Mouse (Mus musculus) embryonic facial prominence, embryonic 10.5 days (tissue): ENCODE data around the gene Tnfrsf13c. TPM values are rescaled to one million over a fixed set of nuclear protein-coding genes. Genes with fewer than 3 reads are reported as not detected.

Experiments used
- DNase-seq: peaks from one replicate; pipeline ENCODE4 v3.0.0-alpha.2; 2017; ENCODE audit warnings: low spot score
- H3K27ac ChIP-seq: fragments of 300-500 bp; sonication (generic); replicated peaks from 2 replicates; pipeline ENCODE4 v1.5.1; 2016; ENCODE audit warnings: mild to moderate bottlenecking
- H3K27me3 ChIP-seq: fragments of 300-500 bp; sonication (generic); replicated peaks from 2 replicates; pipeline ENCODE4 v1.6.1; 2016; ENCODE audit warnings: low read depth, mild to moderate bottlenecking; ENCODE audit not compliant: poor library complexity, severe bottlenecking
- H3K36me3 ChIP-seq: fragments of 300-500 bp; sonication (generic); replicated peaks from 2 replicates; pipeline ENCODE4 v1.6.1; 2016; ENCODE audit warnings: mild to moderate bottlenecking, moderate library complexity
- H3K4me1 ChIP-seq: fragments of 300-500 bp; sonication (generic); 2 replicates; pipeline ENCODE4 v1.6.1; 2016
- H3K4me3 ChIP-seq: fragments of 300-500 bp; sonication (generic); 2 replicates; pipeline ENCODE4 v1.5.1; 2016; ENCODE audit warnings: mild to moderate bottlenecking, moderate library complexity
- H3K9me3 ChIP-seq: fragments of 300-500 bp; sonication (generic); 2 replicates; pipeline ENCODE4 v1.6.1; 2016; ENCODE audit warnings: mild to moderate bottlenecking
- WGBS: fragments of 180-500 bp; shearing (Covaris S2); methylation state at CpG from one replicate; pipeline ENCODE4 v1.1.7; 2016; 5-methylcytosine and 5-hydroxymethylcytosine counted together
- polyA plus RNA-seq: library from polyadenylated mRNA; unstranded; fragments of >200 nt; fragmentation: Nextera tagmentation; extraction: Ambion mirVana; gene quantifications from 2 replicates; pipeline ENCODE4 v1.2.1, GENCODE M21; 2016

Gene Tnfrsf13c
- polyA plus RNA-seq, 1 experiment from 2014 or later, result 0.75 TPM

DNA sequence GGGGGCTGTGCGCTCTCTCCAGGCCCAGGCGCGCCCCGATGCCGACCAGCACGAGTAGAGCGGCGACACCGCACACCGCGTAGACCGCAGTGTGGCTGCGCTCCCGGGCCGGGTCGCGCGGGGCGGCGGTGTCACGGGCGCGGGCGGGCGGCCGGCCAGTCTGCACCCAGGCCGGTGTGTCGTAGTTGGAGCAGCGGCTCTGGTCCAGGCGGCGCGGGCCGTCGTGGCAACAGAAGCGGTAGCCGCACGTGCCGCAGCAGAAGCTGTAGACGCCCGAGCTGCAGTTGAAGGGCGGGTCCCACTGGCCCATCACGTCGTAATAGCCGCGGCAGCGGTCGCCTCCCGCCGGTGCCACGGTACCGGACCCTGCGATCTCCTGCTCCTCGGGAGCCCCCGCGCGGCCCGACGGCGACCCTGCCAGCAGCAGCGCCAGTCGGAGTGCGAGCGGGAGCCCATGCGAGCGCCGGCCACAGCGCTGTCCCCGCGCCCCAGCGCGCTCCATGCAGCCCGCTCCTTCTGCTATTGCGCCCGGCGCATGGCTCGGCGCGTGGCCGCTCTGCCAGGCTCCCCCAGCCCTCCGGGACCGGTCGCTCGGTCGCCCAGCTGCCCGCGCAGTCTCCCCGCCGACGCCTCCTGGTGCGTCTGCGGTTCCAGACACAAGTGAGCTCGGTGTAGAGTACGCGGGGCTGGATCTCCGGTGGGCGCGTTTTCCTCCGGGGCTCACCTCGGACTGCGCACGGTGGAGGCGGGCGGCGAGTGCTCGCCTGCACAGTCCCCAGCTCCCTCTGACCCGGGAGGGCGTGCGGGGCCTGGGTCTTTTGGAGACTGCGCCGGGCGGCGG lies 12.0 kb downstream of the Tnfrsf13c start:
- peak; percentile 67 for DNase-seq
- peaks cover 62% of the 10 kb centered on the region for H3K4me1 ChIP-seq
- H3K36me3 ChIP-seq, result peaks cover 3% of the 10 kb centered on the region; the same call in 1 of the 2 replicates
- under 1% methylated on average over 112 of the region's 112 CpGs for WGBS
- H3K27ac ChIP-seq, result peak overlapping the region; percentile 55; the same call in 1 of the 2 replicates
- H3K27me3 ChIP-seq, result peaks cover 100% of the 10 kb centered on the region
- peak overlapping the region; percentile 61 for H3K4me3 ChIP-seq
- no peaks in the 10 kb centered on the region for H3K9me3 ChIP-seq

DNA sequence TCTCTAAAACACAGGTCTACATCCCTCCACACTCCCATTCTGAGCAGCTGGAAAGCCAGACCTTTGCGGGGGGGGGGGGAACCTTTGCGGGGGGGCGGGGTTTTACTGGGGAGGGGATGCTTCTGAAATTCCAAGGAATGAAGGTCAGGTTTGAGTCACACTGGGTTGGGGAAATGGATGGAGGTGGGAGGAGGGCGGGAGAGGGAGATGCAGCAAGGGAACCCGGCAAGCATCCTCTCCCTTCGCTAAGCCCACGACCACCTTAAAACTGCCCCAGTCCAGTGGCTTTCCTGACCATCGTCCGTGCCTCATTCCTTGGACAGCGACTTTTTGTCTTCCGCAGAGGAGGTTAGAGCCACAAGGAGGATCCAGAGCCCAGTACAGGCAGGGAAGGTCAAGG lies 12.9 kb downstream of the Tnfrsf13c start:
- peaks cover 100% of the 10 kb centered on the region for H3K27me3 ChIP-seq
- 1% methylated on average over 11 of the region's 11 CpGs for WGBS
- H3K36me3 ChIP-seq, result peaks cover 11% of the 10 kb centered on the region
- peaks cover 62% of the 10 kb centered on the region for H3K4me1 ChIP-seq
- H3K27ac ChIP-seq, result no peak overlapping the region
- peak overlapping the region; percentile 61 for H3K4me3 ChIP-seq
- H3K9me3 ChIP-seq, result no peaks in the 10 kb centered on the region
- DNase-seq, result no peak

DNA sequence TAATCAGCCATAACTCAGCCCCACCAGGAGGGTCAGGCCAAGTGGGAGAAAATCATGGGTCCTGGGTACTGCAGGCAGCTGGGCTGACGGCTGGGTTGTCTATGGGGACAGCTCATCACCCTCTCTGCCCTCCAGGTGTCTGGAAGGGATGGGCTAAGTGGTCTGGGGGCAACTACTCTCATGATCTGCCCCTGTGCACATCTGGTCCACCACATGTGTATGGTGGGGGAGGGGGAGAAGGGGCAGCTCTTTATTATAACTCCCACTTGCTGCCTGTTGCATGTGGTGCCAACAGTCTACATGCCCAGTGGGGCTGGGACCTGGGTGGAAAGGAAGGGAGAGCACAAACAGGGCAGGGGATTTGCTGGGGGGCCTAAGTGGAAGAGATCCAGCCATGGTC lies 13.4 kb downstream of the Tnfrsf13c start:
- H3K27me3 ChIP-seq, result peaks cover 100% of the 10 kb centered on the region
- peaks cover 61% of the 10 kb centered on the region for H3K4me1 ChIP-seq
- H3K36me3 ChIP-seq, result peaks cover 15% of the 10 kb centered on the region
- 0 out of 2 replicates have a peak overlapping the region, but pooled peaks have one; percentile 61 for H3K4me3 ChIP-seq
- H3K27ac ChIP-seq, result no peak overlapping the region
- no peaks in the 10 kb centered on the region for H3K9me3 ChIP-seq
- WGBS, result 47% methylated on average over 1 of the region's 1 CpGs
- DNase-seq, result no peak

DNA sequence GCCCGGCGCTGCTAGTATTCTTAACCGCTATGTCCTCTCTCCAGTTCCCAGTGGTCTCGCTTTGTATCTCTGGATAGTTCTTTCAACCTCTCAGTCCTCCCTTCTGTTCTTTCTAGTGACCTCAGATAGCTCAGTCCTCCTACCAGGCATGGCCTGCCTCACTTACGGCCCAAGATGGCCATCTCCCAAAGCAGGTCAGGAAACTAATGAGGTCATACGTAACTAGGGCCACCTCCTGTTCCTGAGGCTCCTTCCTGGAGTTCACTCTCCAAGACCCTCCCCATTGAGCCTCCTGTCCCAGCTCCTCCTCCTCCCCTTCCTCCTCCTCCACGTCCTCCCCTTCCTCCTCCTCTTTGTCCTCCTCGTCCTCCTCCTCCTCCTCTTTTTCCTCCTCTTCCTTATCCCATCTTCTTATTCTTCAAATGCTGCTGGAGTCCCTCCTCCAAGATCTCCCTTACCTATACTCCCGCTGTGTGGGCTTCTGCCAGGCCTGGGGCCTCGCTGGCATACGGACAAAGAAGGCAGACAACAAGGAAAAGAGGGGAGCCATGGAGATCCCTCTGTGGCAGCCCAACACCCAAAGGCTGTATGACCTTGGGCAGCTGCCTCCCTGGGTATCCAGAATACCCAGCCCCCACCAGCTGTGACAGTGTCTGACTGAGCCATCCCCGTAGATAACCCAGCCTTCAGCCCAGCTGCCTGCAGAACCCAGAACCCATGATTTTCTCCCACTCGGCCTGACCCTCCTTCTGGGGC lies 14.7 kb downstream of the Tnfrsf13c start:
- peaks cover 55% of the 10 kb centered on the region for H3K4me1 ChIP-seq
- 79% methylated on average over 13 of the region's 13 CpGs for WGBS
- DNase-seq, result no peak

DNA sequence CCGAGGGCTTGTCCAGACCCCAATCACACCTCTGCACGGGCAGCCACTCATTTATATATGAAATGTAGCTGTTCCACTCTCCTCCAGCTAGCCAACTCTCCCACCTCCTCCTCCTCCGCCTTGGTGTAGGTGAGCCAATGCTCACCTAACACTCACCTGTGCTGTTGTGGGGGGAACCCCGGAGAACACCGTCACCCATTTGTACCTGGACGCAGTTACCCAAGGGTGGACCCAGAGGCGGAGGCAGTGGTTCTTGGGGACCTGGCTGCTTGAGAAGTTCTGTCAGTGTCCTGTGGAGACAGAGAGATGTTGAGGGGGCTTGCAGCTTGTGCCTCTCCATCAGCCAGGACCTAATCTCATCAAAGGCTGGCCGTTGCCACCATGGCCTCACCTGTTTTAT lies 15.9 kb downstream of the Tnfrsf13c start:
- peaks cover 61% of the 10 kb centered on the region for H3K4me1 ChIP-seq
- WGBS, result 81% methylated on average over 8 of the region's 8 CpGs
- H3K9me3 ChIP-seq, result no peaks in the 10 kb centered on the region
- DNase-seq, result no peak
- H3K27ac ChIP-seq, result no peak overlapping the region
- H3K27me3 ChIP-seq, result peaks cover 88% of the 10 kb centered on the region
- H3K36me3 ChIP-seq, result peaks cover 40% of the 10 kb centered on the region
- H3K4me3 ChIP-seq, result no peak overlapping the region

More for the DNA sequence above, 14.7 kb downstream of the Tnfrsf13c start:
- no peak overlapping the region for H3K4me3 ChIP-seq
- peaks cover 100% of the 10 kb centered on the region for H3K27me3 ChIP-seq
- H3K27ac ChIP-seq, result no peak overlapping the region
- no peaks in the 10 kb centered on the region for H3K9me3 ChIP-seq
- peaks cover 29% of the 10 kb centered on the region for H3K36me3 ChIP-seq

DNA sequence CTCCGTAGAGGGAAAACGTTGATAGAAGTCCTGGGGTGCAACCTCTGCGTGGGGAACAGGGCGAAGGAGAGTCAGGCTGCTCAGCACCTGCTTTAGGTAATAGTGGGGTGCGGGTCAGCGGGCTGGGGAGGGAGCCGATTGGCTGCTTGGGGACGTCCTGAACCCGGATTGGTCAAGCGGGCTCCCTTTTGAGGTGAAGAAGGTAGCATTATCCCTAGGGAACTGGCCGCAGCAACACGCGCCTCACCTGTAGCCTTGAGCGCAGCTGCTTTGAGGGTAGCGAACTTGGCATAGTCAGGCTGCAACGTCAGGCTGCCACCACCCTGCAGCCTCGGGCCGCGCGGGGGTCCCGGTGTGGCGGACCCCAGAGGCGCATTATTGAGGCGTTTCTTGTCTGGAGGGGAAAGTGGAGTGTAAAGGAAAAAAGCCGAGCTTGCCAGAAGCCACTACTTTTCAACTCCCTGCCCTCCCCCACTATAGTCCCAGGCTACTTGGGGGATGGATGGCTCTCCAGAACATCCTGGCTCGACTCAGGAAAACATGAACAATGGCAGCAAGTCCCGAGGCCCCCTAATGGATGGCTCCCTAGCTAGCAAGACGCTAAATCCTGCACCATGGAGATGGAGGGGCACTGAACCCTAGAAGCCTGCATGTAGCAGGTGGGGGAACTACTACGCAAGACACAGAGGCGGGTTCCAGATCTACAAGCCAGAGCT lies 16.5 kb downstream of the Tnfrsf13c start:
- Histone ChIP-seq H3K4me1 (peaks cover 54% of the 10 kb centered on the region), H3K9me3 (no peaks in the 10 kb centered on the region), H3K27me3 (peaks cover 82% of the 10 kb centered on the region), H3K4me3 (peak overlapping the region; percentile 33), H3K27ac (no peak overlapping the region), H3K36me3 (peaks cover 47% of the 10 kb centered on the region)
- no peak for DNase-seq
- WGBS, result 11% methylated on average over 30 of the region's 30 CpGs

DNA sequence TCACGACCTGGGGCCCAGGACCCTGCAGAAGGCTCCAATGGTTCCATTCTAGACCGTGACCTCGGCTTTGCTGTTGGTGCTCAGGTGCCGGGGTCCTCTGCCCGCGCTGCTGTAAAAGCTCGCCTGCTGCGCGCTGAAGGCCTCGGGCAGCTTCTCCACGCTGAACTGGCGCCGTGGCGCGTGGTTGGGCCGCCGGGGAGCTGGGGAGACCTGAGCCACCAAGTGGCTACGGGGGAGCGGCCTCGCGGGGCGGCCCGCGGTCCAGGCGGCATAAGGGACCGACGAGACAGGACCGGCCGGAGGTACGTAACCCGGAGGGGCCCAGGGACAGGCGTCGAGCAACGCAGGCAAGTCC lies 17.1 kb downstream of the Tnfrsf13c start:
- peaks cover 49% of the 10 kb centered on the region for H3K4me1 ChIP-seq

DNA sequence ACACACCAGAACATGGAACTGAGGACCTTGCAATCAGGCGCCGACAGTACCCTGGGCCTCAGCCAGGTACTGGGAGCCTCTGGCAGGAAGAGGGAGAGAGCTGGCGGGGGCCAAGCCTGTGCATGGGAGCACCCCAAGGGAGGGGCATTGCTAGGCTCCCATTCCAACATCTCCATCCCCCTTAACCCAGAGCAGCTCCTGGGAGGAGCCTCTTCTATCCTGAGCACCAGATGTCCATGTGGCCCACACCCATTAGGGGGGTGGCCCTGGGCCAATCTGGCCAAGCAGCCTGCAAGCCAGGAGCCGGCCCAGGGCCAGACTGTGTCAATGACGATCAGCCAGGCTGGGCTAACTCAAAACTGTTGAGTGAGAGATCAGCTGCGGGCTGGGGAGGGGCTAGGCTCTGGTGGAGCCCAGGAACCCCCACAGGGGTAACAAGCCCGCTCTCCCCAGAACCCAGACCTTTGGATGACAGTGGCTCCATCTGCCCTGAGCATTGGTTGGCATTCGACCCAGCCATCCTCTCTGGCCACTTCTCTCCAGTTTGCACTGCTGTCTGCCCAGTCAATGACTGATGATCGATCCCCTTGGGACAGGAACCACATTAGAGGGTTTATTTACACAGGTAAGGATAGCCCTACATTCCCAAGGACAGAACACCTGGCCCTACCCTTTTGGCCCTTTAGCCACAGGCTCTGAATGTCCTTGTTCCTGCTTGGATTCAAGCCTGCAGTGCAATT lies 17.6 kb downstream of the Tnfrsf13c start:
- Histone ChIP-seq H3K36me3 (peaks cover 58% of the 10 kb centered on the region), H3K27ac (no peak overlapping the region), H3K4me3 (no peak overlapping the region), H3K9me3 (no peaks in the 10 kb centered on the region), H3K27me3 (peaks cover 71% of the 10 kb centered on the region), H3K4me1 (peaks cover 43% of the 10 kb centered on the region)
- 58% methylated on average over 9 of the region's 9 CpGs for WGBS
- no peak for DNase-seq

More for the DNA sequence above, 17.1 kb downstream of the Tnfrsf13c start:
- H3K4me3 ChIP-seq, result peak overlapping the region; percentile 33
- H3K9me3 ChIP-seq, result no peaks in the 10 kb centered on the region
- no peak for DNase-seq
- no peak overlapping the region for H3K27ac ChIP-seq
- peaks cover 76% of the 10 kb centered on the region for H3K27me3 ChIP-seq
- peaks cover 53% of the 10 kb centered on the region for H3K36me3 ChIP-seq
- WGBS, result 8% methylated on average over 34 of the region's 34 CpGs

DNA sequence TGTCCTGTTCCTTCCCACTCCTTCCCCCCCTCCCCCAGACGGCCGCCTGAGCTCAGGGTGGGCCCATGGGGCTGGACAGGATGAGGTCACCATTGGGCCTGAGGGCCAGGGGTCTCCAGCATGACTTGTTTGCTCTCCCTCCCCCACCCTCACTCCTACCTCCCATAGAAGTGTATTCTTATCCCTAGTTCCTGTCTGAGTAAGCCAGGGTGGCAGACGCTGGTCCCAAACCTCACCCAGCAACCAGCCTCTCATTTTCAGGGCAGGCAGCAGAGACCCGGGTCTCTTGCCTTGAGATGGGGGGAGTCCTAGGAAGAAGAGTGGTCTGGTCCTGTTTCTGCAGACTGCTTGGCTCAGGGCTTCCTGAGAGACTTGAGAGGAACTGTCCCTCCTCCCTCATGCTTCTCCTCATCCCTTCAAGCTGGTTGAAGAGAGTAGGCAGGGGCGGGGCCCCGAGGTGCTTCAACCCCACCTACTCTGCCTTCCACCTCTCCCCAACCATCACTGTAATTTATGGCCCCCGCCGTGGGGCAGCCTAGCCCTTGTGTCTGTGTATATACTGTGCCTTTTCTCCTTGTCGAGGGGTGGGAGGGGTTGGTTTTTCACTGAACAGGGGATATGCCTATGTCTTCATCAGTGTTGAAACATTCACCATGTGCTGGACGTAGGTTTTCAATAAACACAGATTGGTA lies 19.3 kb downstream of the Tnfrsf13c start:
- peaks cover 31% of the 10 kb centered on the region for H3K4me1 ChIP-seq
- 54% methylated on average over 10 of the region's 10 CpGs for WGBS
- H3K27ac ChIP-seq, result 0 out of 2 replicates have a peak overlapping the region, but pooled peaks have one; percentile 1
- peaks cover 53% of the 10 kb centered on the region for H3K27me3 ChIP-seq
- H3K9me3 ChIP-seq, result no peaks in the 10 kb centered on the region
- H3K36me3 ChIP-seq, result peaks cover 75% of the 10 kb centered on the region
- no peak overlapping the region for H3K4me3 ChIP-seq
- no peak for DNase-seq

DNA sequence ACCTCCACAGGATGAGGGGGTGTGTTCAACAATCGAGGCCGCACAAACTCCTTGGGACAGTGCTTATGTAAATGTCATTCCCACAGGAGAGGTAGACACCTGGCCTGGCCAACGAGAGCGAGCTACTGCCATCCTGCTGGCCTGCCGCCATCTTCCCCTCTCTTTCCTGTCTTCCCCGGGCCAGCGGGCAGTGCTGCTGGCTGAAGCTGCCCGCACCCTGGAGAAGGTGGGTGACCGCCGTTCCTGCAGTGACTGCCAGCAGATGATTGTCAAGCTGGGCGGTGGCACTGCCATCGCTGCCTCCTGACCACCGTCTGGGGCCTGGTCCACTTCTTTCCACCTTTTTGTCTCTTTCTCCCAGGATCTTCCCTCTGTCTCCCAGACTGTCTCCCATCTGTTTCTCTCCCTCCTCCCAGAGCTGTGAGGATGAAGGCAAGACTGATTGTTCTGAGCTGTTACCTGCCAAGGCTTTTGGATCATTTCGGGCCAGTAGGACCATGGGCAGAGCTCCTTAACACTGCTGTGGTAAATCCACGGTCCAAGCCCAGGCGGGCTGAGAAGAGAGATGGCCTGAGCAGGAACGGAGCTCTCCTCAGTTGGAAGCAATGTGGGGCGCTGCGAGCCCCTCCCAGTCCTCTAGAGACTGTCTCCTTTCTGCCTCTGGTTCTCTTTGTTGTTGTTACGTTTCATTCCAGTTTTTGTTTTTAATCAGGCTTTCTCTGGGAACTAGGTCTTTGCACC lies 20.4 kb downstream of the Tnfrsf13c start:
- no peaks in the 10 kb centered on the region for H3K9me3 ChIP-seq
- H3K27me3 ChIP-seq, result peaks cover 43% of the 10 kb centered on the region
- H3K36me3 ChIP-seq, result peaks cover 86% of the 10 kb centered on the region
- 77% methylated on average over 20 of the region's 20 CpGs for WGBS
- H3K4me3 ChIP-seq, result no peak overlapping the region
- DNase-seq, result no peak
- 0 out of 2 replicates have a peak overlapping the region, but pooled peaks have one; percentile 10 for H3K27ac ChIP-seq
- peaks cover 31% of the 10 kb centered on the region for H3K4me1 ChIP-seq

DNA sequence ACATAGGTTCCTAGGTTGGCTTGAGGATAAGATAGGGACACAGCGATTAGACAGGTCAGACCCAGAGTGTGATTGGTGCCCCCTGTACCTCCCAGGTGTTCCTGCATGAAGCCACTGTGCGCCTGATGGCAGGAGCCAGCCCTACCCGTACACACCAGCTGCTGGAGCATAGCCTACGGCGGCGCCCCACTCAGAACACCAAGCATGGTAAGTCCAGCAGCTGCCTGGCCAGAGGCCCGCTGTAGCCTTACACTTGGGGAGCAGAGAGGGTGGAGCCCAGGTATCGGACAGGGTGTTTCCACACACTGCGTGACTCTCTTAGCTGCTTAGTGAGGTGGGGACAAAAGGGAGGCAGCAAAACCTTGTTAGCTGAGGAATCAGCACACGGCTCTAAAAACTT lies 21.1 kb downstream of the Tnfrsf13c start:
- Histone ChIP-seq H3K4me3 (no peak overlapping the region), H3K36me3 (peaks cover 92% of the 10 kb centered on the region), H3K27ac (no peak overlapping the region), H3K27me3 (peaks cover 36% of the 10 kb centered on the region), H3K4me1 (peaks cover 31% of the 10 kb centered on the region), H3K9me3 (no peaks in the 10 kb centered on the region)
- DNase-seq, result no peak
- WGBS, result 96% methylated on average over 10 of the region's 10 CpGs
